Mouse (Mus musculus) cerebellum, postnatal 4 days (tissue): ENCODE measurements around the gene Stn1.

Experiments used
- DNase-seq, 2 experiments: peaks; one replicate each; pipeline ENCODE4 v3.0.0; 2022; ENCODE audit warnings: low spot score in 2 of 2, mixed read lengths in 1 of 2

The Stn1 gene

DNA sequence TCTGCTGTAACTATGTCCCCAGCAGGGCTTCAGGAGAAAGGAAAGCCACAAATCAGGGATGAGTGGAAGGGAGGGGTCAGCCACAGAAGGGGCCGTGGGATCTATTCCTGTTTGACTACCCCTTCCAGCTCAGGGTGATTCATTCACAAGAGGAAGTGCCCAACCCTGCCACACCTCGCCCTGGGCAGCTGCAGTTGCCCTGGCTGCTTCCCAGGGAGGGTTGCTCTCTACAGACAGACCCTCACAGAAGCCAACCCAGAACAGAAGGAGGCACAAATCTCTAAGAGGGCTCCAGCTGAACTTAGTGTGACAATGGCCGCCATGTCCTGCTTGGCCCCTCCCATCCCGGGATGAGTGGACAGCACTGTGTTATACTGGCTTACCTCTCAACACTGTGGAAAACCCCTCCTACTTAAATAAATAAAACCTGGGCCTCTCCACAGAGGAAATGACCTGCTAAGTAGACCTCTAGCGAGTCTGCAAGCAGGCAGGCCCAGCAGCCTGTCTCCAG is 28.5 kb downstream of the Stn1 start:
- no peak for DNase-seq

DNA sequence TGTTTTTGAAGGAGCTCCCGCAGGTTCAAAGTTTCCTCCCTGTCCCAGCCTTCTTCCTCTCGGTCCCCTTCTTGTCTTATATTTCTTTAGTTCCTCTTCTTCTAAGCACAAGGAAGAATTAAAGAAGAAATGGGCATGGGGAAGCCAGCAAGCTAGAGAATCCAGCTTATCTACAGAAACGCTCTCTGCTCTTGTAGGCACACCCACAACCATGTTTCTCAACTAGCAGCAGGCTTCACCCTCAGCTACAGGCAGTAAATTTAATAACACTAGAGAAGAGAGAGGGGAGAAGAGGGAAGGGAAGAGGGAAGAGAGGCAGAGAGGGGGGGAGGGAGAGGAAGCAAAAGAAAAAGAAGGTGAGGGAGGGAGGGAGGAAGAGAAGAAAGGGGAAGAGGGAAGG is 29.1 kb downstream of the Stn1 start:
- no peak for DNase-seq

DNA sequence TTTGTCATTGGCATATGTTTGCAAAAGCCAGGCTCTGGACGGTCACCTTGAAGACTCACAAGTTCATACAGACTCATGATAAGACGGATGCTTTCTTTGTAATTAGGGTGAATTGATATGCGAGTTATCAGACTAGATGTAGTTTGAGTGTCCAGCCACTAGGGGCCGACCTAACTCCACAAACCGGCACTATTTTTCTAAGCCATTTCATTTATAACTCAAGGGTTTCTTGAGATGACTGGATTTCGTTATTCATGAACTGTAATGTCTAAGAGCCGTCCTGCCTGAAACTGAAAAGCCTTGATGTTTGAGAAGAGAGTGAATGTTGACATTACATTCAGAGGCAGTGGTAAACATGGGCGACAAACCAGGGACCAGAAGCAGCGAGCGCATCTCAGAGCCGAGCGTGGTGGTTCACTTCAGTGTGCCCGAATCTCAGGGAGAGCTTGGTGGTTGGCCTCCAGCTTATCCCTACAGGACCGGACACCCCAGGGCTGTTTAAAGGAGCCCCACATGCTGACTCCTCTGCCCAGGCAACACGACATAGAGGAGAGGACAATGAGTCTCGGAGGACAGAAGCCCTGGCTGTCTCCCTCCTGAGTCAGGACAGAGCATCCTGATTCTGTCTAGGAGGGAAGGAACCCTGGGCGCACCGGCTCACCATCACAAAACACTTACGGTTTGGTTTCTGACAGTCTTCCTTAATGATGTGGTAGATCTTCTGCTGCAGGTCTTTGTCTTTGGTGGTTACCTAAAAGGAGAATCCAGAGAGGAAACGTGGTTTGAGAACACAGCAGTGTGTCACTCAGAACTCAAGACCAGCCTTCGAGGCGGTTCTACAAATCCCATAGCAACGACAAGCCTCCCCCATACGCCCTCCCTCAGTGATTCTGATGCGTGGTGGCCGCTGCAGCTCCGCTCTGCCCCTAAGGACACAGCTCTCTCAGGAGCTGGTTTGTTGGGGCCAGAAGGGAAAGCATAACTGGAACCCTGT is 29.9 kb downstream of the Stn1 start:
- peak; percentile 47 to 68 for DNase-seq

DNA sequence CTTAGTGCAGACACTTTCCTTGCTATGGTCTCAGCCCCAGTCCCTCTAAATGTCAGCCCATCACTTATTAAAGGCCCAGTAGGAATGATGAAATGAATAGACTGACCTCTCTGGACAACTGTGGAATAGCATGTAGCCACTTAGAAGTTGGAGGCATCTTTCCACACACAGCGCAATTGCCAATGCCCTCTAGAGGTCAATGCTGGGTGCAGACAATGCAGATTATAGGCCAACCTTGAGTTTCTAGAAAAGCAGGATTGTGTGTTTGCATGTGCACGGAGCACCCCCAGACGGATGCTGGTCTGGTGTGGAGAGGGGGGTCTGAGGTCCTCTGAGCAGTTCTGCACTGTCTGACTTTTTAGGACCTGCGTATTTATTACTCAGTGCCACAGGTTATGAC is 33.7 kb downstream of the Stn1 start:
- DNase-seq, result peak in 1 of 2 experiments; percentile 39

DNA sequence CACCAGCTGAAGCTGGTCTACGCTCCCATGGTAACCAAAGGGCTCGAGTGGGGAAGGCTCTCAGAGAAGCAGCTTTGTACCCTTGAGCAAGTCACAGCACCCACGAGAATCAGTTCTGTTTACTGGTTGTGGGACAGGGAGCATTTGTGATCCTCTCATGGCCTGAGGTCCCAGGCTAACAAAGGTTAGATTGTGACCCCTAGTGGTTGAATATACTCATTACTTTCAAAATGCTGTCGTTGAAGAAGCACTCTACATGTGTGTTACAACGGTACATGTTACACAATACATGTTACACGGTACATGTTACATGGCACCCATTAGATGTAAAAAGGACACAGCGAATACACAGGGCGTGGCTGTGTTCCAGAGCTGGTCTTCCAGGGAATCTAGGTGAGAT is 34.7 kb downstream of the Stn1 start:
- no peak for DNase-seq

DNA sequence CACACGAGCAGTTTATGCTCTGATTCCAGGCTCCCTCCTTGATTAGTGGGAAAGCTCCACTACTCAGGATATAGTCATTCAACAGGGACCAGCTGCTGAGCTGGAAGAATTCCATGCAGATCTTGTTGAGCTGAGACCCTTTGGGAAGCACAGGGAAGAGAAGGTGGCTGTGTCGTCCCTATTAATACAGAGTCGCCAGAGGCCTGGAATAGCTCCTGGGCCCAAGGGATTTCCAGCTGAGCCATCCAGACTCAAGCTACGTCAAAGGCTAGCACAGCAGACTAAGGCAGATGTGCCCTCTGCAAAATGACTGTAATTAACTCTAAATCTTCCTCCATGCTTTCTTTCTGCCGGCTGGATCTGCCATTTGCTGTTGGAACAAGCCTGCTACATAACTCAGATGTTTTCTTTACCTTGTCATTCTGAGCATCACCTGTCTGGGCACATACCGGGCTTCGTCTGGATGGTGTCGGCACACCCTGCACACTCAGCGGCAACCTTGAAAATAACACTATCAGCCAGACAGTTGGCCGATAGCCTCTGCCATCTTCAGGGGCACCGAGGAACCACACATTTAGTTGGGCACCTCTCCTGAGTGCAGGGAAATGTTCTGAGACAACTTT is 36.8 kb downstream of the Stn1 start:
- no peak for DNase-seq

DNA sequence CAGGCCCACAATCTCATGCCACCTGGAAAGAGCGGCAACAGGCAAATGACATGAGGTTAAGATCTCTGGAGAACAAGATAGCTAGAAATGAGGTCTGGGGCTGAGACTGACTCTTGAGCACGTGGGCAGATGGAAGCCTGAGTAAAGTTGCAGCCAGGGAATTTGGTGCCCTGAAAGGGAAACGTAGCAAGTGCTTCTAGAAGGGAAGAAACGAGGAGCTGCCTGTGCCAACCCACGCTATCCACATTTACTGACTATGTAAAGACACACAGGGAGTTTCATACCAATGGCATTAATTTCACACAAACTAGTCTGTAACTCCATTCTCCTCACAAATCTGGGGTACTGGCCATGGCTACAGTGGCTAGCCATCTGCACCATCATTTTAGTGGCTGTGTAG is 37.5 kb downstream of the Stn1 start:
- DNase-seq, result no peak

DNA sequence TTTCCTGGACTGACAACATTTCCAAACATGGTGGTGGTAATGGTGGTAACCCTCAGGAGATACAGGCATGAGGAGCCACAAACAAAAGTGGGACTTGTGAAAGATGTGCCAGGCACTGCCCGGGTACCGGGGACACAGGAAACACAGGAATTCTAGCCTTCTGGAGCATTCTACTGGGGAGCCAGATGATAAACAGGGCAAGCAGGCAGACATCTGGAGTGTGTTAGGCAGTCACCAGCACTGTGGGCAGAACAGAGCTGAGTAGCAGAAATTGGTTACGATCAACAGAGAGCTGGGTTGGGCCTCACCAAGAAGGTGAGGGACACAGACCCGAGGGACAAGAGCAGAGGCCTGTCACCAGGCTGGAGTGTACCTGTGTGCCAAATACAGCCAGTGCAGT is 38.4 kb downstream of the Stn1 start:
- DNase-seq, result no peak

DNA sequence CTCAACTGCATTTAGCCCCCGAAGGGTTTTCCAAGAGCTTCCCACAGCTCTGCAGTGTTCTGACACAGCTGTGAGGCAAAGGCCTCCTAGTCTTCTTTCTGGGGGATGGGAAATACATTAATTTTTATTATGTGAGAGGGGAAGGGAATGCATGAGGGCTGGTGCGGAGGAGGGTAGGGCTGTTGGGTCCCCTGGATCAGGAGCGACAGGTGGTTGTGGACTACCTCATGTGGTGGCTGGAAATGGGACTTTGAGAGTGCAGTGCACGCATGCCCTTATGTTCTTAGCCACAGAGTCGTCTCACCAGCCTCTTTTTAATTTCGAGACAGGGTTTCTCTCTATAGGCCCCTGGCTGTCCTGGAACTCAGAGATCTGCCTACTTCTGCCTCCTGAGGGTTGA is 39.6 kb downstream of the Stn1 start:
- no peak for DNase-seq

DNA sequence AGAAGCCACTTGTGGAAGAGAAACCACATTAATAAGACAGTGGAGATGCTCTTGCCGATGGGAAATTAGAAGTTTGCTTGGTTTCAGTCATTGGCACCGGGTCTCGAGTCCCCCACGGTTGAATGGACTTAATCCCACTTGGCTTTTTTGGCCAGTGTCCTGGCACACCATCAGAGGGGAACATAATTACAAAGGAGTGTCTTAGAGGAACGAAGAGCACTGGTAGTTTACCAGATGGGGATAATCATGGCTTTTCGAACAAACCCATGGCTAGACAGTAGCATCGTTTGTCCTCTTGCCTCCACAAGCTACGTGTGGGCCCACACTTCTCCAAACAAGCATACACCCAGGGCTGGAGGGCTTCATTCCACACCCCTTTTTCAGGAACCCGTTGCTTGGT is 40.0 kb downstream of the Stn1 start:
- peak in 1 of 2 experiments; percentile 43 for DNase-seq

DNA sequence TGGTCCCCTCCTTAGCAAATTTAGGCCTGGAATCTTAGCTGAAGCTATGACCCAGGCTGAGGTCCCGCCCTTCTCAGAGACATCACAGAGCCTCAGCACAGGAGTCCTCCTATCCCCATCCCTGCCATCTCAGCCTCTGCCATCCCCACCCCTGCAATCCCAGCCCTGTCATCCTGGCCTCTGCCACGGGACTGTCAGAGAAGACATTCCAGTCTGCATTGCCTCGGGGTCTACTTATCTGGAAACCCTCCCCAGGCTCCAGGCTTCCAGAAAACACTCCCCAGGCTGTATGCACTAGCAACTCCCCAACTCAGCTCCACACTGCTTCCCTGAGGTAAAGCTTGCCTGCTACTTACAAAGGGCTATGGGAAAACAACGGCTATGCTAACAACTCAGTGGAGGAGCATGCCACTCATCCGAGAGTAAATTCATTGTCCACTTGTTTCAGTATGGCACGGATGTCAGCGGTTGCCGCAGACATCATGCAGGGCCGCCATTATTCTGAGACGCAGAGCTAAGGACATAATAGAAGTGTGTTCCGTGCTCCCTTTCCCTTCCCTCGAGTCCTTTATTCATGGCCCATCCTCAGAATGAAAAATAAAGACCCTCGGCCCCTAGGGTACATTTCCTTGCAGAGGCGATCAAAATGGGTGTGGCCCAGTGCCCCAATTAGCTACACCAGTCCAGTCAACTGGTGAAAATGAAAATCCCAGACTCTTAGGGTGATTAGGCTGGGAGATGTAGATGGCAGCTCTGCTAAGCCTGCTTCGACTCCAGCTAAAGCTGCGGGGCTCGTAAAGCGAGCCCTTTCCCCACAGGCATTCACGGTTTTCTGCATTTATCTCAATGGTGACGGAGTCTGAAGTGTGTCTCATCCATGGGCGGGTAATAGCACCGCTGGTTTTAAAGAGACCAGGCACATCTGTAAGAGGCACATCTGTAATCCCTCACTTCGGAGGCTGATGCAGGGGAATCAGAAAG is 44.0 kb downstream of the Stn1 start:
- DNase-seq, result no peak

DNA sequence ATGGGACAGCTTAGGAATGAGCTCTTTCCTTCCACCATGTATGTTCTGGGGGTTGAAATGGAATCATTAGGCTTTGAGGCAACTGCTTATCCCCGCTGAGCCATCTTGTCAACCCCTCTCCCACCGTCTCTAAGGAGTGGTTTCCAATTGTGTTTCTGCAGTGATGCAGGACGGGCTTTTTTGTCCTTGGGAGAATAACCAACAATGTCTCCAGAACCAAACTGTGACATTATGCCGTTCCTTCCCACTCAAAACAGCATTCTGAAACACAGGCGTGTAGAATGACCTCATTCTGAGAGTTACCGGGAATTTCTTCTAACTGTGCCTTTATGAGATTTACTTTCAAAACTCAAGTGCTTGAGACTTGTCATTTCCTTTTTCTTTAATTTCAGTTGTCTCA is 44.9 kb downstream of the Stn1 start:
- no peak for DNase-seq

DNA sequence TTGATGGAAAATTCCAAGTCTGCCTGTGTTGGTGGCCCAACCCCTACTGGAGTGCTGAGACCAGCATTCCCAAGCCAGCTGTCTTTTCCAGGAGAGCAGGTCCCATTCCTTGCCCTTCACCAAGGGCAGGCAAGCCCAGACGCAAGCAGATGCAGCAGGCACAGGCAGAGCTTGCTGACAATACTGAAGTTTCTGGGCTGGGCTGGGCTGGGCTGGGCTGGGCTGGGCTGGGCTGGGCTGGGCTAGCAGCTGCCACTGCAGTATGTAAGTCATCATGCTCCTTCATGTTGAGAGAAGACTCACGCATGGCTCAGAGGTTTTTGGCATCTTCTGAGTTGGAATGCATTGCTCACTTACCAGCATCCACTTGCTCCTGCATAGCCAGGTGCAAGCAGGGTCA is 45.5 kb downstream of the Stn1 start:
- DNase-seq, result no peak

DNA sequence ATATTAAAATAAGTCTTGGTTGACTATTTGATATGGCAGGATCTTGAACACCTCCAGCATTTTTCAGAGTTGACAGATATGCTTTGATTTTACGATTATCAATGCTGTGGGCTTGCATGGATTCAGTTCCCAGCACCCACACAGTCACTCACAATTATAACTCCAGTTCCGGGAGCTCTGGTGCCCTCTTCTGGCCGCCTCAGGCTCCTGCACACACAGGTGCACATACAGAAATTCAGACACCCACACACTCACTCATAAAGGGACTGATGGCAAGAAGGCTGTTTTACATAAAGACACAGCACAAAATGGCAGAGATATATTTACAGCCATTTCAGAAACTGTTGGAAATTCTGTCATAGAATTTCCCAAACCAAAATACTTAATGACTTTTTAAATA is 48.1 kb downstream of the Stn1 start:
- no peak for DNase-seq

DNA sequence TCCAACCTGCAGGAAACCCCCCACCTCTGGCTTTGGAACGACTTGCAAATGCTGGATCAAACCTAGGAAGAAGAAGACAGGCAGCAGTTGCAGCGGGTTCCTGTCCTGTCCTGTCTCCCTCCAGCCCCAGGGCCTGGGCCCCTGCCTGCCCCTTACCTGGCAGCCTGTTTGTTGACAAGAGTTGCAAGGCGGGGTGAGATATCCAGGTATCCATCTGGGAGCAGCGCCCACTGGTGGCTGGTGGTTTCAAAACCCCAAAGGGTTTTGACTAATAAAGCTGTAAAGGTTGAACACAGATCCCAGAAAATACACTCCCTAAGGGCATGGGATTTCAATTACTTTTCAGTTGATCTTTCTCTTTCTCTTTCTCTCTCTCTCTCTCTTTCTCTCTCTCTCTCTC is 49.1 kb downstream of the Stn1 start:
- DNase-seq, result no peak

DNA sequence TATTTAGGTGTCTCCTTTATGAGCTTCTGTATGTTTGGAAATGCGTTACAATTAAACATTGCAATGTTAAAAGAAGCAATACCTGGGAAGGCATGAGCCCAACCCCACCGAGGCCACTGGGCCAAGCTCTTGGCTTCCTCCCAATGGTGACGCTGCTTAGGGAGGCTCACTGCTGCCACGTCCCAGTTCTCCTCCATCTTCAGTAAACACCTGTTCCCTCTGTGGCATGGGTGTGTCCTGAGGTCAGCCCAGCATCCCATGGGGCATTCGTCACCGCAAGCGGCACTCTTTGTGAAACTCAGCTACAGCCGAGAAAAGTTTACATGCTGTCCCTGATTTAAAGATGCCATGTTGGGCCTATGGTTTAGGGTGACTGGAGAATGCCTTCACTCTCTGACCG is 49.7 kb downstream of the Stn1 start:
- DNase-seq, result no peak

DNA sequence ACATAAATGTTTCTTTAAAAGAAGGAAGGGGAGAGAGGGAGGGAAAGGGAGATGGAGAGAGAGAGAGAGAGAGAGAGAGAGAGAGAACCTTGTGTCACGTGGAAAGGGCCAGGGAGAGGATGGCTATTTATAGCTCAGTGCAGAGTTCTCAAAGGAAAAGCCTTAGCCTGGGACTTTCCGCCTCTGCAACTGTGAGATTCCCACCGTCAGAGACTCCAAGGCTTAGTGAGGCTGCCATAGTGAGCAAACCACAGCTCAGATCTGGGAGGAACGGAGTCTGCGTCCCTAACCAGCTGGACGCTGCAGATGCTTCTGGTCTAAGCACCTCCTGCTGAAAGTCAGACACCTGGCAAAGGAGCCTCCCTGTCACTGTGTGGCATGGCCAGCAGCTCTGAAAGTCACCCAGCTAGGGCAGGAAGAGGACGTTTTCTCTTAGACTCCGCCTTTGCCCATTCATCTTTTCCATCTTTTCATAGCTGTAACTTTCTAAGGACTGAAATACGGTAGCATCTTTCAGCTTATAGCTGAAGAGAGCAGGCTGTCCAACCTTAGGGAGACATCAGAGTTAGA is 51.2 kb downstream of the Stn1 start:
- no peak for DNase-seq

DNA sequence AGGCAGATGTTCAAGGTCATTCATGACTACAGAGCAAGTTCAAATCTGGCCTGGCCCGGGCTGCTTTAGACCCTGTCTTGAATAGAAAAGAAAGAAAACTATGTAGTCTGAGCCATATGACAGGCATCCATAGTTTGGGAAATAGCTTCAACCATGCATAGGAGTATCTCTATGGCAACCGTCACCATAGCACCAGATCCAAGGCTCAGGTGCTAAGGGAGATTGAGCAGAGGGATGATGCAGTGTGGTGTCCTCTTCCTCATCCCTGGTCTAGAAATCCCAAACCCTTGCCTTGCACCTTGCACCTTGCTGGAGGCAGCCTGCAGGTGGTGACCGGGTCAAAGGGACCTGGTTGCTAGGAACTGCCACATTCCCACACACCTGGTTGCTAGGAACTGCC is 53.2 kb downstream of the Stn1 start:
- DNase-seq, result no peak

DNA sequence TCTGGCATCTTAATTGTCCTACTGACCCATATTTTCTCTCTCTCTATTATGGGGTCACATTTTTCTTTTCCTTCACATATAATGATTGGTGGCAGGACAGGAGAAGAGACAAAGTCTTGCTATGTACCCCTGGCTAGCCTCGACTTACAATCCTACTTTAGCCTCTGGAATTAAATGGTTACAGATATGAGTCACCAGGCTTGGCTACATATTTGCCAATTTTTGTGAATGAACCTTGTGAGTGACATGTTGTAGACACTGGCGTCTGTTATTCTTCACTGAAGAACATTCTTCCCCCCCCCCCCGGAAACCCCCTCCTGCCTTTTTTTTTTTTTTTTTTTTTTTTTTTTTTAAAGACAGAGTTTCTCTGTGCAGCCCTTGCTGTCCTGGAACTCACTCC is 54.0 kb downstream of the Stn1 start:
- DNase-seq, result no peak

DNA sequence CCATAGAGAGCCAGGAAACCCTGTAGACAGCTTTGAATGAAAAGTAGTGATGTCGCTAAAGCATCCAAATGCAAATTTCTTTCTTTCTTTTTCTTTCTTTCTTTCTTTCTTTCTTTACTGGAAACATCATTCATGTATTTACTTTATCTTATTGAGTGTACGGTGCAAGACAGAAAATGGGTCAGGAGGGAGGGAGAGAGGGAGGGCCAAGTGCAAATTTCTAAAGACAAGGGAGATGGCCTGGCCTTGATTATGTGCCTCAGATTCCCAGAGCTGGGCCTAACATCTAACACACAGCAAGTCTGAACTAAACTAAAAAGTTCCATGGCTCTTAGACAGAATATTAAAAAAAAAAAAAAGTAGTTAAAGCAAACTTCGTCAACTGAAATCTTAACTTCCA is 63.9 kb downstream of the Stn1 start:
- no peak for DNase-seq

DNA sequence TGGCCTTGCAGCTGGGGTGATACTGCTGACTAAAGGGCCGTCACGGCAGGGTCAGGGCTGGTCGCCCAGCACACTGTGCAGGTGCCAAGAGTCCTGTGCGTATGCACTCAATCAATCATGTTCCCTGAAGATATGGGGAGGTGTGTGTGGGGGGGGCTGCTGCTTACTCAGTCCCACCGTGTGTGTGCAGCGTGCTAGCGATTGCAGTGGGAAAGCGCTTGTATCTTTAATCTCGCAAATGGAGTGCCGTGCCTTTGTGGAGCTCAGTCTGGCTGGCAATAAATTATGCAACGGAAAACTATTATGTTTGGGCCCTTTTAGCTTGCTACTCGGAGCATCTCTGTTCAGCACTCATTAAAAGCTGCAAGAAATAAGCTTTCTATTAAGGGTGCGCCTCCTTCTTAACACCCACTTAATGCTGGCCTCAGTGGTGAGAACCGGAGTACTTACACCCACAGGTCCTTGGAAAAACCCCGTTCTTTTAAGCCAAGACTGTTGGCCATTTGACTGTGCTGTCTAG is 64.4 kb downstream of the Stn1 start:
- DNase-seq, result no peak
